Mouse (Mus musculus) limb, embryonic 12.5 days (tissue): ENCODE results near the gene Shbg. TPM values are rescaled to one million over a fixed set of nuclear protein-coding genes. Genes with fewer than 3 reads are reported as not detected.
"Not testable (repeated sequence)": the region's sequence is repeated elsewhere in the genome, so short reads cannot be mapped to it uniquely, and the experiment has no call there.

Experiments used
- ATAC-seq: fragments of 200-750 bp; cut with Nextera tagmentation; 2 replicates; pipeline ENCODE4 v1.8.0; 2017; ENCODE audit warnings: low read depth, moderate TSS enrichment; ENCODE audit not compliant: insufficient number of reproducible peaks, insufficient read depth, low FRiP score, low TSS enrichment
- H3K27ac ChIP-seq: fragments of 300-500 bp; sonication (generic); 2 replicates; pipeline ENCODE4 v1.5.1; 2016; ENCODE audit warnings: mild to moderate bottlenecking, moderate library complexity
- H3K27me3 ChIP-seq: fragments of 300-500 bp; sonication (generic); 2 replicates; pipeline ENCODE4 v1.6.1; 2016; ENCODE audit warnings: mild to moderate bottlenecking, moderate library complexity
- H3K36me3 ChIP-seq: fragments of 300-500 bp; sonication (generic); 2 replicates; pipeline ENCODE4 v1.6.1; 2016; ENCODE audit warnings: mild to moderate bottlenecking, moderate library complexity
- H3K4me1 ChIP-seq: fragments of 300-500 bp; sonication (generic); replicated peaks from 2 replicates; pipeline ENCODE4 v1.6.1; 2016
- H3K4me2 ChIP-seq: fragments of 300-500 bp; sonication (generic); 2 replicates; pipeline ENCODE4 v1.6.1; 2016; ENCODE audit warnings: mild to moderate bottlenecking, moderate library complexity
- H3K4me3 ChIP-seq: fragments of 300-500 bp; sonication (generic); replicated peaks from 2 replicates; pipeline ENCODE4 v1.5.1; 2016; ENCODE audit warnings: mild to moderate bottlenecking
- H3K9ac ChIP-seq: fragments of 300-500 bp; sonication (generic); replicated peaks from 2 replicates; pipeline ENCODE4 v1.6.1; 2016; ENCODE audit warnings: mild to moderate bottlenecking, moderate library complexity
- H3K9me3 ChIP-seq: fragments of 300-500 bp; sonication (generic); 2 replicates; pipeline ENCODE4 v1.6.1; 2016; ENCODE audit warnings: mild to moderate bottlenecking, moderate library complexity
- WGBS: fragments of 180-500 bp; shearing (Covaris S2); methylation state at CpG from one replicate; pipeline ENCODE4 v1.1.7; 2016; 5-methylcytosine and 5-hydroxymethylcytosine counted together
- polyA plus RNA-seq: library from polyadenylated mRNA; unstranded; fragments of >200 nt; fragmentation: Nextera tagmentation; extraction: Ambion mirVana; gene quantifications from 2 replicates; pipeline ENCODE4 v1.2.1, GENCODE M21; 2016

Gene Shbg
- polyA plus RNA-seq, 1 experiment from 2014 or later, result not detected

- H3K4me2 ChIP-seq, result no peak overlapping the region
- ATAC-seq, result no peak
- no peak overlapping the region for H3K9ac ChIP-seq
- H3K9me3 ChIP-seq, result no peaks in the 10 kb centered on the region
- 0 out of 2 replicates have a peak, but pooled peaks cover 3% of the 10 kb centered on the region for H3K36me3 ChIP-seq
- H3K27ac ChIP-seq, result no peak overlapping the region
- WGBS, result 39% methylated on average over 6 of the region's 6 CpGs
- no peak overlapping the region for H3K4me3 ChIP-seq
- H3K4me1 ChIP-seq, result no peaks in the 10 kb centered on the region
- no peaks in the 10 kb centered on the region for H3K27me3 ChIP-seq
Measured at GRCm38 (mm10) chr11:69628286-69628685, 10.6 kb upstream of the Shbg start.

- not testable (repeated sequence) for H3K9me3 ChIP-seq, H3K27ac ChIP-seq, H3K4me2 ChIP-seq, H3K36me3 ChIP-seq, H3K9ac ChIP-seq, ATAC-seq, H3K4me1 ChIP-seq, H3K27me3 ChIP-seq, H3K4me3 ChIP-seq
- WGBS, result 77% methylated on average over 2 of the region's 2 CpGs
Measured at GRCm38 (mm10) chr11:69624339-69624738, 6.6 kb upstream of the Shbg start.

GRCm38 (mm10) chr11:69623006-69623405 lies 5.3 kb upstream of the Shbg start:
- Histone ChIP-seq H3K27ac (no peak overlapping the region), H3K27me3 (no peaks in the 10 kb centered on the region), H3K36me3 (0 out of 2 replicates have a peak, but pooled peaks cover 3% of the 10 kb centered on the region), H3K4me1 (peaks cover 10% of the 10 kb centered on the region), H3K4me3 (peak overlapping the region; percentile 49; the same call in 1 of the 2 replicates), H3K9ac (no peak overlapping the region), H3K4me2 (peak overlapping the region; percentile 81), H3K9me3 (no peaks in the 10 kb centered on the region)
- WGBS, result 60% methylated on average over 4 of the region's 4 CpGs
- ATAC-seq, result no peak

DNA sequence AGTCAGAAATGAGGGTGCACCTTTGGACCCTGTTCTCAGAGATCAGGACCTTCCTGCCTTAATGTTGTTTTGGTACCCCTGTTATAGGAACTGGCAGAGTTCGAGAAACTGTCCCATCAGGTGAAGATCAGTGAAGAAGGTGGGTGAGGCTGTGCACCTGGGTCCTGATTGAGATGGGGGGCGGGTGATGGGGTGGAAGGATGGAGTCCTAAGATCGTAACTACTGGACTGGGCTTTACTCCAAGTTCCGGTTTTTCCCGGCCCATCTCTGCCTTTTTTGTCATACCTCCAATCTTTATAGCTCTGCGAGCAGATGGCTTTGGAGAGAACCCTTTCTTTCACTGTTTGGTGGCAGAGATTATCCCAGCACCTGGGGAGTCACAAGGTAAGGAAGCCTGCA lies 4.7 kb upstream of the Shbg start:
- peak overlapping the region; percentile 32; the same call in 1 of the 2 replicates for H3K27ac ChIP-seq
- peak overlapping the region; percentile 82 for H3K9ac ChIP-seq
- peaks cover 10% of the 10 kb centered on the region for H3K4me1 ChIP-seq
- H3K36me3 ChIP-seq, result 0 out of 2 replicates have a peak, but pooled peaks cover 3% of the 10 kb centered on the region
- H3K27me3 ChIP-seq, result no peaks in the 10 kb centered on the region
- peak overlapping the region; percentile 49 for H3K4me3 ChIP-seq
- H3K4me2 ChIP-seq, result peak overlapping the region; percentile 81
- 42% methylated on average over 6 of the region's 6 CpGs for WGBS
- H3K9me3 ChIP-seq, result no peaks in the 10 kb centered on the region
- ATAC-seq, result no peak

- WGBS, result 1% methylated on average over 20 of the region's 20 CpGs
- ATAC-seq, result peak; percentile 80
Measured at GRCm38 (mm10) chr11:69621571-69622268, 4.0 kb upstream of the Shbg start, which contains the start of gene Sat2. Gene Sat2, plus strand, starts transcription at chr11:69622024.

DNA sequence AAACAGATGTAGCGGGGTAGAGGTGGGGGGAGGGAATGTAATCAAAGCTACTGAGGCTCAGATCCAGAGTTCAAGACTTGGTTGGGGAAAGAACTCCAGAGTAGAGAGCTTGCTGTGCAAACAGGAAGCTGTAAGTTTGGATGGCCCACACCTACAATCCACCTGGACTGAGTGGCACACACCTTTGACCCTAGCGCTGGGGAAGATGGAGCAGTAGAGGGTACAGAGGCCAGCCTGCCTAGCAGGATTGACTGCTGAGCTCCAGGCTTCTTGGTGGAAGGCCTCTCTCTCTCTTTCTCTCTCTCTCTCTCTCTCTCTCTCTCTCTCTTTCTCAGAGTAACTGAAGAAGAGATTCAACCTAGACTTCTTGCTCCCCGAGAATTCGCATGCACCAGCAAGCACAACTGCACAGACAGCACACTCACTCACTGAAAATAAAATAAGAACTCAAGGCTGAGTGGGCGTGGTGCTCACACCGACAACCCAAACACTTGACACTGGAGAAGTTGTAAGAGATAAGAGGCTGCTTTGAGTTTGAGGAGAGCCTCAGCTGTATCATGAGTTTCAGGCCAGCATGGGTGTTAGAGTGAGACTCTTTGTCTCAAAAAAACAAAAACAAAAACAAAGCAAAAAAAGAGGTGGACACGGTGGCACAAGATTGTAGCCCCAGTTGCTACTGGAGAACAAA lies 2.8 kb upstream of the Shbg start:
- 86% methylated on average over 7 of the region's 7 CpGs for WGBS
- Histone ChIP-seq H3K27ac (no peak overlapping the region), H3K9ac (no peak overlapping the region), H3K4me1 (peaks cover 10% of the 10 kb centered on the region), H3K4me2 (no peak overlapping the region), H3K4me3 (no peak overlapping the region), H3K27me3 (0 out of 2 replicates have a peak, but pooled peaks cover 5% of the 10 kb centered on the region), H3K36me3 (0 out of 2 replicates have a peak, but pooled peaks cover 3% of the 10 kb centered on the region), H3K9me3 (no peaks in the 10 kb centered on the region)
- ATAC-seq, result no peak

More at GRCm38 (mm10) chr11:69621571-69622268, 4.0 kb upstream of the Shbg start, which contains the start of gene Sat2:
- Histone ChIP-seq H3K9ac (peak within 1 kb of the TSS; percentile 82), H3K27ac (peak within 1 kb of the TSS; percentile 32), H3K4me3 (peak within 1 kb of the TSS; percentile 49), H3K36me3 (0 out of 2 replicates have a peak, but pooled peaks cover 3% of the 10 kb centered on the region), H3K4me1 (peaks cover 10% of the 10 kb centered on the region), H3K9me3 (no peaks in the 10 kb centered on the region), H3K4me2 (peak within 1 kb of the TSS; percentile 81), H3K27me3 (0 out of 2 replicates have a peak, but pooled peaks cover 5% of the 10 kb centered on the region)

- Histone ChIP-seq H3K4me1 (peaks cover 8% of the 10 kb centered on the region; the same call in 1 of the 2 replicates), H3K9me3 (no peaks in the 10 kb centered on the region), H3K36me3 (no peaks in the 10 kb centered on the region), H3K4me2 (no peak overlapping the region), H3K9ac (peak overlapping the region; percentile 34; the same call in 1 of the 2 replicates), H3K27ac (no peak overlapping the region), H3K4me3 (no peak overlapping the region), H3K27me3 (0 out of 2 replicates have a peak, but pooled peaks cover 5% of the 10 kb centered on the region)
- ATAC-seq, result no peak
- 52% methylated on average over 10 of the region's 10 CpGs for WGBS
Measured at GRCm38 (mm10) chr11:69616781-69617180, 924 bp downstream of the Shbg start.

DNA sequence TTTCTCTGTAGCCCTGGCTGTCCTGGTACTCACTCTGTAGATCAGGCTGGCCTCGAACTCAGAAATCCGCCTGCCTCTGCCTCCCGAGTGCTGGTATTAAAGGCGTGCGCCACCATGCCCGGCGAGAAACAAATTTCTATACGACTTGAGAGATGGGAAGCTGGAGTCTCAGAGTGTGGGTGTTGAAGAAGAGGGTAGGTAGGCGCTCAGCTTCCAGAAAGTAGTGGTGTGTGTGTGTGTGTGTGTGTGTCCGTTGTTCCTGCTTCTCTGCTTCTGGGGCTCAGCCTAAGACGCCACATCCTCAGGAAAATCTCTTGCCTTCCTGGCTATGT lies 3.5 kb downstream of the Shbg start:
- H3K4me1 ChIP-seq, ATAC-seq, H3K27ac ChIP-seq, H3K9ac ChIP-seq, H3K9me3 ChIP-seq, H3K4me3 ChIP-seq, H3K27me3 ChIP-seq, H3K36me3 ChIP-seq, H3K4me2 ChIP-seq: not testable (repeated sequence)
- 53% methylated on average over 11 of the region's 11 CpGs for WGBS

GRCm38 (mm10) chr11:69613553-69614256 lies 4.0 kb downstream of the Shbg start:
- ATAC-seq, result 0 out of 2 replicates have a peak, but pooled peaks have one; percentile 45

DNA sequence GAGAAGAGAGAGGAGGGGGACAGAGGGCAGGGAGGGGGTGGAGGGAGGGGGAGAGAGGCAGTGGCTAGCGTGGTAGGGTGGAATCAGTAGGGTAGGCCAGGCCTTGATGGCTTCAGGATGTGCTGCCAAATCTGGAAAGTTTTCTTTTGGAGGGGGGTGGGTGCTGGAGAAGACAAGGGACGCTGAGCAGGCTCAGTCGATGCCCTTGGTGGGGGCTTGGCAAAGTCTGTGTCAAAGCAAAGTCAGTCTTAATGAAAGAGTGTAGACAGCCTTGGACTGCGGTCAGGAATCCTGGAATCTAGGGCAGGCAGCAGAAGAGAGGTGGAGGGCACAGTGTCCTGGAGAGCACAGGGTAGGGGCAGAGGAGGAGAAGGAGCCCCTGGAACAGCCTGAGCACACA lies 6.8 kb downstream of the Shbg start:
- peaks cover 9% of the 10 kb centered on the region; the same call in 1 of the 2 replicates for H3K4me1 ChIP-seq
- ATAC-seq, result no peak
- whole genome bisulfite sequencing, result 60% methylated on average over 4 of the region's 4 CpGs
- H3K4me2 ChIP-seq, result no peak overlapping the region
- no peaks in the 10 kb centered on the region for H3K9me3 ChIP-seq
- H3K27ac ChIP-seq, result no peak overlapping the region
- no peaks in the 10 kb centered on the region for H3K27me3 ChIP-seq
- no peaks in the 10 kb centered on the region for H3K36me3 ChIP-seq
- H3K4me3 ChIP-seq, result no peak overlapping the region
- H3K9ac ChIP-seq, result no peak overlapping the region

More at GRCm38 (mm10) chr11:69613553-69614256, 4.0 kb downstream of the Shbg start:
- H3K4me3 ChIP-seq, result no peak overlapping the region
- WGBS, result 11% methylated on average over 19 of the region's 19 CpGs
- peaks cover 4% of the 10 kb centered on the region; the same call in 1 of the 2 replicates for H3K4me1 ChIP-seq
- H3K9ac ChIP-seq, result no peak overlapping the region
- H3K36me3 ChIP-seq, result no peaks in the 10 kb centered on the region
- peak overlapping the region; percentile 35 for H3K4me2 ChIP-seq
- H3K9me3 ChIP-seq, result no peaks in the 10 kb centered on the region
- 0 out of 2 replicates have a peak, but pooled peaks cover 5% of the 10 kb centered on the region for H3K27me3 ChIP-seq
- H3K27ac ChIP-seq, result 0 out of 2 replicates have a peak overlapping the region, but pooled peaks have one; percentile 7

DNA sequence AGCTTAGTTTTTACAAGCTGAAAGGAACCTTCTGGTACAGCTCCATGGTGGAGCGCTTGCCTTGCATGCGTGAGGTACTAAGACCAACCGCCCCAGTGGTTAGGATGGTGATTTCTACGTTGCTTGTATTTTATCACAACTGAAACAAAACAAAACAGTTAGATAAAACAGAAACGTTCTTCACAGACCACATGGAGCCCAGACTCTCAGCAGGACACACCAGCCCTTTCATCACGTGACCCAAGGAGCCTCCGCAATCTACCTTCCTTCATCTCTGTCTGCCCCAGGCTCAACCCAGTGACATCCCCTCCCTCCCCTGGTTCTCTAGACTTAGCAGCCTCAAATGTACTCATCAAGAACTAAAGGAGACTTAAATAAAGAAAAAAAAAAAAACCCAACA lies 8.3 kb downstream of the Shbg start:
- Histone ChIP-seq H3K27ac (no peak overlapping the region), H3K4me1 (peaks cover 19% of the 10 kb centered on the region), H3K4me2 (no peak overlapping the region), H3K36me3 (no peaks in the 10 kb centered on the region), H3K4me3 (no peak overlapping the region), H3K27me3 (peaks cover 6% of the 10 kb centered on the region), H3K9ac (no peak overlapping the region), H3K9me3 (no peaks in the 10 kb centered on the region)
- 58% methylated on average over 7 of the region's 7 CpGs for WGBS
- ATAC-seq, result no peak
